Mouse (Mus musculus) ES-E14 (cell line): ENCODE results near the gene Slc13a3.

ENCODE experiments used
- CHD2 ChIP-seq: IDR thresholded peaks from 2 replicates; pipeline ENCODE4 v1.6.1; 2014; ENCODE audit warnings: mild to moderate bottlenecking, low read depth, low read length, inconsistent platforms
- HCFC1 ChIP-seq: IDR thresholded peaks from 2 replicates; pipeline ENCODE4 v1.6.1; 2012; ENCODE audit warnings: low read length, inconsistent platforms, borderline replicate concordance; ENCODE audit not compliant: insufficient read depth
- MAFK ChIP-seq: IDR thresholded peaks from 2 replicates; pipeline ENCODE4 v1.6.1; 2014; ENCODE audit warnings: mild to moderate bottlenecking, low read depth, low read length, inconsistent platforms; ENCODE audit not compliant: insufficient read depth
- ZC3H11A ChIP-seq: IDR thresholded peaks from 2 replicates; pipeline ENCODE4 v1.6.1; 2012; ENCODE audit warnings: low read depth, mild to moderate bottlenecking, inconsistent platforms, low read length, borderline replicate concordance

GRCm38 (mm10) chr2:165509686-165510085 lies 36.7 kb upstream of the Slc13a3 start:
- TF ChIP-seq MAFK (no peak), CHD2 (no peak), HCFC1 (no peak), ZC3H11A (no peak)
